Mouse (Mus musculus) stomach, postnatal 0 days (tissue): ENCODE measurements around the gene Nelfe.
"Not testable (repeated sequence)": the region's sequence is repeated elsewhere in the genome, so short reads cannot be mapped to it uniquely, and the experiment has no call there.

ENCODE experiments used
- CTCF ChIP-seq: IDR thresholded peaks from 2 replicates; pipeline ENCODE4 v1.5.1; 2016; ENCODE audit warnings: antibody characterized with exemption, low read depth, mild to moderate bottlenecking, moderate library complexity
- EP300 ChIP-seq: optimal IDR thresholded peaks from 2 replicates; pipeline ENCODE3; 2016; ENCODE audit warnings: antibody characterized with exemption

- not testable (repeated sequence) for TF ChIP-seq CTCF, EP300
Measured at GRCm38 (mm10) chr17:34900826-34901225, 50.6 kb downstream of the Nelfe start.
